Mouse (Mus musculus): ENCODE measurements at regions not wholly inside any gene's neighbourhood (a gene's known extent, or its start where the extent isn't known, plus 50 kb on each side); places are given as distances from the start of the nearest gene placed in this dataset.

GRCm38 (mm10) chr4:46271066-46271465 lies 72.3 kb upstream of the Foxe1 start:
- TF ChIP-seq EP300 (IDR thresholded peaks at IDR 0.05; ENCODE audit: insufficient read depth, low read depth, low read length) (no peak), CTCF (IDR thresholded peaks at IDR 0.05) (no peak), POLR2A (IDR thresholded peaks at IDR 0.05; ENCODE audit: insufficient read depth, low read depth, low read length) (no peak)
